Mouse (Mus musculus) kidney, adult 8-10 months (tissue): ENCODE results near the gene Folr2.
A peak's percentile ranks its signal among the peaks of the same experiment; 100 is the strongest.

ENCODE experiments used
- DNase-seq, 2 experiments: peaks; one replicate each; pipeline ENCODE4 v3.0.0; 2022

Gene Folr2

DNA sequence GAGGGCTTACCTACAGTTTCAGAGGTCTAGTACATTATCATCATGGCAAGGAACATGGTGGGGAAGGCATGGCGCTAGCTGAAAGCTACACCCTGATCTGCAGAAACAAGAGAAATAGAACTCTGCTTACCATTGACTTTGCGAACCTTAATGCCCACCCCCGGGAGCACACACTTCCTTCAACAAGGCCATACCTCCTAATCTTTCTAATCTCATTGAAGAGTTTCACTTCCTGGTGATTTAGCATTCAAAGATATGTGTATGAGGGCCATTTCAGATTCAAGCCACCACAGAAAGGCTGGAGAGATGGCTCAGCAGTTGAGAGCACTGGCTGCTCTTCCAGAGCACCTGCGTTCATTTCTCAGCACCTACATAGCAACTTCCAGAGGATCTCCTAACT, at the start of gene Folr2:
Folr2 (minus strand) TSS at position 101 of the 400 bp plus-strand sequence.
- DNase-seq, result no peak

DNA sequence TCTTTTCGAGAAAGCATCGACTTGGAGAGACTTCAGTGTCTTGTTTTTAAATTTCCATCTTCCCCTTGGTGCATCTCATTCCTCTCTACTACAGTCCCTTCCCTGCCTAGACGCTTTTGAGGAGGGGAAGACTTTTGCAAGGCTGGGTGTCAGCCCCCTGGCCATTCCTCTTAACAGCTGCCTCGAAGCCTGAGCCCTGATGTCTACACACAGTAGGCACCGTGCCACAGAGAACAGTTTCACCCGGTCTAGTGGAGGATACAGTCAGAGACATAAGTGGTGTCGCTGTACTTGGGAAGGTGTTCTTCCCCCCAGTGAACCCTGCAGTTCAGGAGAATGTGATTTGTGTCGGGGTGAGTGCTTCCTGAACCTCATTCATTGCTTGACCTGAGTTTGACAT, 49.7 kb upstream of the Folr2 start:
- DNase-seq, result no peak

DNA sequence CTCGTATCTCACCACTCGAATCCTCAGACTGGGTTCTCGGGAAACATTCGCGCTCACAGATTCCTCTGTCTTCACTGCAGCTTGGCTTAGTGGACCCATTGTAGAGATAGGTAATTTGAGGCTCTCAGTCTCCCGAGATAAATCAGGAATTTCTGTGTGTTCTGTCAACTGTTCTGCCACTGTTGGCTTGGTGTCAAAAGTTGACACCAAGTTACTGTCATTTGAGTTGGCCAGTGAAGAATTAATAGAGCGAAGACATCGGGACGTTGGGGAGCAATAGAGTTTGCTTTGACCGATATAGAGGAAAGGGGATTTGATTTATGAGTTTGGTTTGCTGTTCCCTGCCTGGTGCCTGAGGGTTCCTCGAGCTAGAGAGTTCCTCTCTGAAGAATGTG, 49.3 kb upstream of the Folr2 start, which contains the start of gene Tomt:
Tomt (minus strand) TSS at position 73 of the 395 bp plus-strand sequence.
- no peak for DNase-seq

DNA sequence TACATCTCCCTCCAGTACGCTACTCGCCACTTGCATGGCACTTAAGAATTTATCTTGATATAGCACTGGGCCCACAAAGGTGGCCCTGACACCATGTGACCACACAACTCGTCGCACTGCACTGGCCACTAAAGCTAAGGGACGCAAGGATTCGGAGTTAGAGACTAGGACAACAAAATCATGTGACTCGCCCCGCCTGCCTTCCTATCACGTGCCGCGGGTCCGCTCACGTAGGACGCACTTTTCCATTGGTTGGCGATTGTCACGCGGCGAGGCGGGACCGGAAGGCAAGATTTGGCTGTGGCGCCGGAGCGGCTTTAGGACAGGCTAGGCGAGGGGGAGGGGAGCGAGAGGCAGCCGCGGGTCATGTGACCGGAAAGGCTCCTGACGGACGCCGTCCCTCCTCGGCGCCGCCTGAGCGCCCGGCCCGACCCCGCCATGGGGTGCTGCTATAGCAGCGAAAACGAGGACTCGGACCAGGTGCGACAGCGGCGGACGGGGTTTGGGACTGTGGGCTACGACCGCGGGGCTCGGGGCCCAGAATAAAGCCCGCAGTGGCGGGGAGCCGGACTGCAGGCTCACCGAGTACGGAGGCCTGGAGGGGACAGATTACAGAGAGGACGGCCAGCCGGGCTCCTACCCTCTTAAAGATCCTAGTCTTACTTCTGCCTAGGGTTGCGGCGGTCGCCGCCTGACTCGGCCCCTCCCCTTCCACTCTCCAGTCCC, 48.7 kb upstream of the Folr2 start, which contains the start of gene Lamtor1:
Lamtor1 (plus strand) TSS at position 344 of the 726 bp plus-strand sequence.
- peak; percentile 100 for DNase-seq

DNA sequence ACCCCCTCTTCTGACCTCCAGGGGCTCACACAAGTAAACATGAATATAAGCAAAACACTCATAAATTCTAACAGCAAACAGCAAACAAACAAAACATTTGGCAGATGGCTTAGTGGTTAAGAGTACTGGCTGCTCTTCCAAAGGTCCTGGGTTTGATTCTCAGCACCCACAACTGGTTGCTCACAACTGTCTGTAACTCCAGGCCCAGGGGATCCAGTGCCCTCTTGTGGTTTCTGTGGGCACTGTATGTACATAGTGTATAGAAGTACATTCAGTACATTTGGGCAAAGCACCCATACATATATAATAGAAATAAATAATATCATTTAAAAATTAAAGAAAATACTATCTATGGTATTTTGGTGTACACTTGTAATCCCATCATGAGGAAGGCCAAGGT, 45.9 kb upstream of the Folr2 start:
- DNase-seq, result no peak

DNA sequence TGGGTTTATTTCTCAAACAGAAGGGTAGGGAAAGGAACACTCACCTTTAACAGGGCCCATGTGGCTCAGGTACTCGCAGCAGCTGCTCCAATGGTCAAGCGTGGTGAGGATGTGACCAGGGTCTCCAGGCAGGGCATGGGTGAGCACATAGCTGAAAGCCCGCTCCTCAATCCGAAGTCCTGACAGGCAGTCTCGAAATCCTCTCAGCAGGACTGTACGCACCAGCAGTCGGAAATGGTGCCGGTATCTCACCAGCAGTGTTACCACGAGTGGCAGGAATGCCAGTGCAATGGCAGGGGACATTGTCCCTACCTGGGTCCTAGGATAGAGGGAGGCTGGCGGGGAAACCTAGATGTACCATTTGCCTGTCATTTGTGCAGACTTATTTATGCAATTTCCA, 45.0 kb upstream of the Folr2 start:
- no peak for DNase-seq

DNA sequence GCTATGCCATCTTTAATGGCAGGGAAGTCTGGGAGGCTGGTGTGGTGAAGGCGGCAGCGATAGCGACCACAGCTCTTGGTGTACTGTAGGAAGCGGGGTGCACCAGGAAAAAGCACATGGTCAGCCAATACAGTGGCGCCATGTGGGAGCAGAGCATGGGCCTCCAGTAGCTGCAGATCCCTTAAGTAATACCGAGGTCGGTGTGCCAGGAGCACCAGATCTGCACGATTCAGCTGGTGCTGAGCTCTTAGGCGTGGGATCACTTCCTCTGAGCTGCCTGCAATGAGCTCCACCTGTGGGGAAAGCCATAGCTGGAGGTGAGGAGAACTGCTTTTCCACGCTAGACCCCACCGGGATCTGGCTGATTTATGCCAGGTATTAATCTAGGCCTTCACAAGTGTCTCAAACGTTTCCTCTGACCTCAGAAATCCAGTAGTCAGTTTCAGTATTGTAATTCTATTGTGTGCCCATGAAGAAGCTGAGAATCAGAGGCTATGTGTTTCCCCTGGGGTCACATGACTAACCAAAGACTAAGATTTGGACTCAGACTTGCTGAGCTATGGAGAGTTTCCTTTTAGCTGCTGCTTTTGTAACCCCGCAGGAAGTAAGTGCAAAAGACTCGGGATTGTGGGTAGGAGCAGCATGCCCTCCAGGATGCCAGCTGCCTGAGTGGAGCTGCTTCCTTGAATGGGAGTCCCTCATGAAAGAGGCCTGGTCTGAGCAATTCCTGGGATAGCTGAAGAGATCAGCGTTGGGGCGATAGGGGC, 43.5 kb upstream of the Folr2 start:
- no peak for DNase-seq

DNA sequence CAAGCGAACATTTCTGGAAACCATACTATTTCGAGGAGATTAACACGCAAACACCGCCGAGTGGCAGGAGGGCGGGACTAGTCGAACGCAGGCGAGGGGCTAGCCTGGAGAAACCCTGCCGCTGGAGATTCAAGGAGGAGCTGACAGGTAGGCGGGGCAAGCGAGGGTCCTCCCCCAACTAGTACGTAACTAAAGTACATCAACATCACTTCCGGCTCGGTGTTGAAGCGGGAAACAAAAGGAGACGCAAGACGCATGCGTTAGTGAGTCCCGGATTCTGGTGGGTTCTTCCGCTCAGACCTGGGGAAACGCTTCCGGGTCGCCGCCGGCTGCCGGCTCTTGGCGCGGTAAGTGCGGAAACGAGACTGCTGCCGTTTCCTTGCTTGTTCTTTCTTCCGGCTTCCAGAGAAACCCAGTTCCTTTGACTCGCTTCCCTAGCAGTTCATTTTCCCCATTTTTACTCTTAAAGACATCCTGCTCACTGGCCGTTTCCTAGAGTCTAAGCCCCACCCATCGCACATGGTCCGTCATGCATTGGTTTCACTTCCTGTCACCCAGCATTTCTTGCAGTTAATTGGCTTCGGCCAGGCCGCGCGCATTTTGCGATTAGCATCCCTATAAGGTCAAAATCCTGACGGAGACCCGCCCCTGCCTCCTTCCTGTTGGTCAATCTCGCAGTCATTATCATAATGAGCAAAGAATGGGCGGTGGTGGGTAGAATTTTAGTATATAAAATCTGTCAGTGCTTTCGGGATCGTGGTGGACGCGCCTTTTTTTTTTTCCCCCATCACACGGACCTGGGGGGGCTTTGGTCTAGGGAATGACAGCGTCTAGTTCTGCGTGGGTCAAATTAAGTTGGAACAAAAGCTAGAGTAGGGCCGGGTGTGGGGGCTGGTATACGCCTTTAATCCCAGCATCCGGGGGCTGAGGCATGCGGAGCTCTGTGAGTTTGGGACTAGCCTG, 39.4 kb upstream of the Folr2 start:
- peak; percentile 99 for DNase-seq

DNA sequence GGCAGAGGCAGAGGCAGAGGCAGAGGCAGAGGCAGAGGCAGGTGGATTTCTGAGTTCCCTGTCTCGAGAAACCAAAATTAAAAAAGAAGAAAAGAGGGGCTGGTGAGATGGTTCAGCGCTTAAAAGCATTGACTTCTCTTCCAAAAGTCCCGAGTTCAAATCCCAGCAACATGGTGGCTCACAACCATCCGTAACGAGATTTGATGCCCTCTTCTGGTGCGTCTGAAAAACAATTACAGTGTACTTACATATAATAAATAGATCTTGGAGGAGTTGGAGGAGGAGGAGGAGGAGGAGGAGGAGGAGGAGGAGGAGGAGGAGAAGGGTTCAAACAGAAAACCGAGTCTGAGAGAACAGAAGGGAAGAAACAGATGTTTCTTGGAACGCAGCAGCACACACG, 38.7 kb upstream of the Folr2 start:
- no peak for DNase-seq

DNA sequence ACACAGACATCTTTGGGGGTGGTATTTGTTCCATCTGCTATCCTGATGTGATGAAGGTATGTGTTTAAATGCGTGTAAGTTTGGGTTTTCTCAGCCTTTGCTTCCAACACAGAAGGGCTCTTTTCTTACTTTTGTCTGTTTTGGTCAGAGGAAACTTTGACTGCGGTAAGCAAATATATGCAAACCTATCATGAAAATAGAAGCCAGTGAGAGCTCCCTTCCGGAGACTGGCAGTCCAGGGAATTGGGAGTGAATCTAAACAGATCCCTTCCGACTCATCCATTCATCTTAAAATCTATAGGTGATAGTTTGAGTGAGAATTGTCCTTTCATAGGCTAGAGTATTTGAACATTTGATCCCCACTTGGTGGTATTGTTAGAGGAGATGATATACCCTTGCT, 31.5 kb upstream of the Folr2 start:
- DNase-seq, result no peak

DNA sequence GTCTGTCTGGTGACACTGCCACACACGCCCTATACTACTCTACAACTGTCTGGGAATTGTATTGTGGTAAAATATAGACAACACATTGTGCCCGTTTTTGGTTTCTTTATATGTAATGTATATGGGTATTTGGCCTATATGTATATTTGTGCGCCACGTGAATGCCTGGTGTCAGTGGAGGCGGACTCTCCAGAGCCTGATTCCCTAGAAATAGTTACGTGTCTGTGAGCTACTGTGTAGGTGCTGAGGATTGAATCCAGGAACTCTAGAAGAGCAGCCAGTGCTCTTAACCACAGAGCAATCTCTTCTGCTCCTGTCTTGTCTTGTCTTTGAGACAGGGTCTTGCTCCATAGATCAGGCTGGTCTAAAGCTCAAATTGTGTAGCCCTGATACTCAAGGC, 29.3 kb upstream of the Folr2 start:
- DNase-seq, result no peak

DNA sequence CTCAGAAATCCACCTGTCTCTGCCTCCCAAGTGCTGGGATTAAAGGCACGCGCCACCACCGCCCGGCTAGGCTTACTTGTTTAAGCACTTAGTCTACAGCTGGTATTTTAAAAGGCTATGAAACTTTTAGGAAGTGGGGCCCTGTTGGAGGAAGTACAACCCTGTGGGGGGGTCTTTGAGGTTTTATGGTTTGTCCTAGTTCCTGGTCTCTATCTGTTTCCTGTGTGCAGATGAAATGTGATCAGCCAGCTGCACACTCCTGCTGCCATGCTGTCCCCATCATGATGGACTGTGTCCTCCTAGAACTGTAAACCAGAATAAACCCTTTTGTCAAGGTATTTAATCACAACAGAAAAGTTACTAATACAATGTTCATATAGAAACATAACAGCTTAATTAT, 27.2 kb upstream of the Folr2 start:
- no peak for DNase-seq

DNA sequence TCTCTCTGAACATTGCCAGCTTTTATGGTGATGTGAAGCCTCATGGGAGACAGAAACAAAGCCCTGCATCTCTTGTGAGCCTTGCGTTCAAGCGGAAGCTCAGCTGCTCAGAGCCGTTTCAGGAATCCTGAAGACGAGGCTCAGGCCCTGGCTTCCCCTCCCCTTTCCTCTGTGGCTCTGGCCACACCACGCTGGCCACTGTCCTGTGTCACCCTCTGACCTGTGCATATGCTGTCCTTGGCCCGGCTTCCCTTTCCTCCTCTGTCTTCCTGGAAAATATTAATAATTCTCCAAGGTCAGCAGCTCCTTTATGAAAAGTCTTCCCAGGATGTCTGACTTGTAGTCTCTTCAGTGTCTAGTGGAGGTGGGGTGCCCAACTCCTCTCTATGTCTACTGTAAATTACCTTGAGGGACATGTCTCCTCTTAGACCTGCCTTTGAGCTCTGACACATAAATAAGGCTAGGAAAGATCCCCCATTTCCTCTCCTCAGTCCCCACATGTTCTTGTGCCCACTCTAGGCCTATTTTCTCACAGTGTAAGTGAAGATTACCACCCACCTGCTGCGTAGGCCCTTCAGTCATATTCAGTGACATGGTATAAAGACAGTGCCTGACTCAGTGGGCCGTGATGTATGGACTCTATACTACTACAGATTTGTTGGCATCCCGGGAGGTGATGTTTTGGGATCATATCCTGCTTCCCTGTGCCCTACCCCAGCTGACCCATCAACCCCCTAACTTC, 25.6 kb upstream of the Folr2 start:
- no peak for DNase-seq

DNA sequence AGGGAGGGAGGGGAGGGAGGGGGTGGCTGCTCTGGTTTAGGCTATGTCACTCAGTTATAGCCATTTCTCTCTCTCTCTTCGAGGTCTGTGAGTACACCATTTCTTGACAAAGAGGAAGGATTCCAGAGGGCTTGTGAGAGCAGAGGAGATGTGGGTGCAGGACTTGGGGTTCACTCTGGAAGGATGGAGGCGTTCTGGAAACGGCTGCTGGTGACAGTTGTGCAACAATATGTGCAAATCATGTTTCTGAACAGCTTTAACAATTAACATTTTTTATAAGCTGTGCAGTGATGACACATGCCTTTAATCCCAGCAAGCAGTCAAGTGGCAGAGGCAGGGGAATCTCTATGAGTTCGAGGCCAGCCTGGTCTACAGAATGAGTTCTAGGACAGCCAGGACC, 23.9 kb upstream of the Folr2 start:
- no peak for DNase-seq

DNA sequence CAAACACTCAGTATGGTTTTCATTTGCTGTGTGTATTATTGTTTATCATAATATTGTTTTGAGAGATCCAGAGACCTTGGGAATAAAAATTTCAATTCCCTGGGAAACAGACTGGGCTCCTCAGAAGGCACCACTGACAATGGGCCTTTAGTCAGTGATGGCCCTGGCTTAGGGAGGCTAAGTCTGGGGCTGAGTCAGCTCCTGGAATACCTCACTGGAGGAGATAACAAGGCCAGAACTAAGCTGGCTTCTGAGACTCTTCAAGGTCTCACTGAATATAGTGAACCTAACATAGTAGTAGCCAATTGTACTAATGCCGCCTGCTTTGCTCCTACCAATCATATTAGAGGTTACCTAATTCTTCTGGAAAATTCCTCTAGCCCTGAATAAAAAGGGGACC, 19.0 kb upstream of the Folr2 start:
- no peak for DNase-seq

DNA sequence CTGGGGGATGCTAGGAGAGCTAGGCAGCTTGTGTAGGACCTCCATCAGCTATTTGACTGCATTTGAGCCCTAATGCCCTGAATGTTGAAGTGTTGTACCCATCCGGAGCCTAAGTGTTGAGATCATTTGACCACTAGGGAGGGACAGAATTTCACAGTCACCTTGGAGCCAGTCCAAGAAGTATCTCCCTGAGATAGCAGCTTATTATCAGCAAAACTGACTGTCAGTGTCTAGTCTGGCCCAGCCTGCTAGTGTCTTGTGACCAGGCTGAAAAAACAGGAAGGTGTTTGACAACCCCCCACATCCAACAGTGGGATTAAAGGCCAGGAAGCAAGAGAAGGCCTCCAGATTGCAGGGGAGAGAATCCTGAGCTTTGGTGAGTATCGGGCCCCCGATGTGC, 14.3 kb upstream of the Folr2 start:
- peak; percentile 28 to 45 for DNase-seq

DNA sequence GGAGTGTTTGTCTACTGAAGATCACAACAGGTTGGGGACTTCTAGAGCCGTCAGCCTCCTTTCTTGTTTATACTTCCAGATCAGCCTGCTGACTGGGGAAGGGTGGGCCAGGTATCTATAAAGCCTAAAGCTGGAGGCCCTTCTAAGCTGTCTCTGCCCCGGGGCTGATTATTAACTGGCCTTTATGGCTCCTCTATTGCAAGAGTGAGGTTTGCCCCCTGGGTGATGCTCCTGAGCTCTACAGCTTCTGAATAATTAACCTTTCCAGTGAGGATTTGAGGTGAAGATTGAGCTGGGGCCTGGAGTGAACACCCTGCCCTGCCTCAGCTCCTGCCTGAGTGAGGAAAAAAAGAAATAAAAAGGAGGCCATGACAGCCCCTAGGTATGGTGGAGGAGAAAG, 13.6 kb upstream of the Folr2 start, which contains the start of gene Folr1:
Folr1 (minus strand) TSS at position 160 of the 400 bp plus-strand sequence.
- DNase-seq, result peak; percentile 79 to 88

DNA sequence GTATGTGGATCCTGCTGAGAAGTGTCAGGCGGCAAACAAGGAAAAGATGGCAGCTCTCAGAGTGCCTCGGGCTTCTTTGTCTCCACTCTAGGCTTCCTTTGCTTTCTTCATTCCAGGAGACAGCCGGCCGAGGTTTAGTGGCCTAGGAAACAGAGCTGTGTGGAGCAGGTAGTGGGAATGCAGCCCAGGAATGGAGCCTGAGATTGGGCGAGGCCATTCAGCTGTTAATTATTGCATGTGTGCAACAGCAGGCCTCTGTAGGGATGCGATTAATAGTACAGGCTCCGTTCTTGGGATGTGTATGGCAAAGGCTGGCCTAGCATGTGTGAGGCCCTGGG, 12.1 kb upstream of the Folr2 start:
- DNase-seq, result peak in 1 of 2 experiments; percentile 58

DNA sequence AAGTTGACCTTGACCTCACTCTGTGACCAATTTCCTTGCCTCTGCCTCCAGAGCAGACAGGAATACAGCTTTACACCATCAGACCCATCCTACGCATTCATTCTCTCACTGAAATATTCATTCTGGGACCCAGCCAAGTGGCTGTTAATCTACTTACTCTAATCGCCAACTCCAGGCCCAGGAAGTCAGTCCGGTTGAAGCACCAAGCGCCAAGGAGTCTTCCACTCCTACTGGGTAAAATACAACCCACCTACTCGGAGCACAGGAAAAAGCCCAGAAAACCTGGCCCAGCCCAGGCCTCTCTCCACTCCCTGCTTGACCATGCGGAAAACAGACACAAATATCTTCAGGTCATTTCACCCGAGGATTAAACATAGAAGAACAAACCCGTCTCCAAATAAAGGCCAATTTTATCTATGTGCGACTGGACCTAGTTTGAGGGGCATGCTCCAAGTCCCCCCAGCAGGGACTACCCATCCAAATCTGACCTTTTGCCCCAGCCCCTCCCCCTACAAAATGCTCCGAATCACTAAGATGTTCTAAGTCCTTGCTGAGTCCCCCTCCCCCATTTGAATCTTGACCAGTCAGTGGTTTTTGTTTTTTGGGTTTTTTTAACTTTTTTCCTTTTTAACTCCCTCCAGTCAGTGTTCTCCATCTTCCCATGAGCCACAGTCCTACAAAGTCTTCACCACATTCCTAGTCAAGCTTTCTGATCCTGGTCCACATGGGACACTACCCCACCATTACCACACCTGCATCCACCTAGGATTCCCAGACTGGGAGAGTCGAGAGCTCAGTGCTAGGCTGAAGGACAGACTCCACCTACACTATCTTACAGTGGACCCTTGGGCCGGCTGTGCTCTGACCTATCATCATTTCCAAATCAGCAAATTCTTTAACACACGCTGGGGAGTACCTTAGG, 11.5 kb upstream of the Folr2 start:
- DNase-seq, result peak; percentile 71 to 76

DNA sequence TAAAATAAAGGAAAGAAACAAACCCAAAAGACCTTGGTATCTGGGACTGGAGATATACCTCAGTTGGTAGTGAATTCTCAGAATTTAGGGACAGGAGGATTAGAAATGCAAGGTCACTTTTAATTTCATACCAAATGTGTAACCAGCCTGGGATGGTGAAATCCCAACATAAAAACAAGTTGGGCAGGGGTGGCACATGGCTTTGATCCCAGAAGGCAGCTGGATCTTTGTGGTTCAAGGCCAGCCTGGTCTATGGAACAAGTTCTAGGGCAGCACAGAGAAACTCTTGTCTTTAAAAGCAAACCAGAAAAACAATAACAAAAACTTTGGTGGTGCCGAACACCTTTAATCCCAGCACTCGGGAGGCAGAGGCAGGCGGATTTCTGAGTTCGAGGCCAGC, 10.5 kb upstream of the Folr2 start:
- DNase-seq, result no peak
